Mouse (Mus musculus) ovary, adult 2 months (tissue): ENCODE results near the gene Zmym3. TPM values are rescaled to one million over a fixed set of nuclear protein-coding genes. Genes with fewer than 3 reads are reported as not detected.

Experiments
- polyA plus RNA-seq: library from polyadenylated mRNA; depleted of rRNA; stranded (reverse); fragments of >200 nt; gene quantifications from 2 replicates; pipeline ENCODE4 v1.2.3, GENCODE M21; 2012; rRNA removed

Gene Zmym3
- polyA plus RNA-seq: 83.2 and 114 TPM in 2 replicates

GRCm38 (mm10) chrX:101420700-101421095 lies at the start of gene Zmym3:
TSS of gene Zmym3 (minus strand) at chrX:101420849.

DNA sequence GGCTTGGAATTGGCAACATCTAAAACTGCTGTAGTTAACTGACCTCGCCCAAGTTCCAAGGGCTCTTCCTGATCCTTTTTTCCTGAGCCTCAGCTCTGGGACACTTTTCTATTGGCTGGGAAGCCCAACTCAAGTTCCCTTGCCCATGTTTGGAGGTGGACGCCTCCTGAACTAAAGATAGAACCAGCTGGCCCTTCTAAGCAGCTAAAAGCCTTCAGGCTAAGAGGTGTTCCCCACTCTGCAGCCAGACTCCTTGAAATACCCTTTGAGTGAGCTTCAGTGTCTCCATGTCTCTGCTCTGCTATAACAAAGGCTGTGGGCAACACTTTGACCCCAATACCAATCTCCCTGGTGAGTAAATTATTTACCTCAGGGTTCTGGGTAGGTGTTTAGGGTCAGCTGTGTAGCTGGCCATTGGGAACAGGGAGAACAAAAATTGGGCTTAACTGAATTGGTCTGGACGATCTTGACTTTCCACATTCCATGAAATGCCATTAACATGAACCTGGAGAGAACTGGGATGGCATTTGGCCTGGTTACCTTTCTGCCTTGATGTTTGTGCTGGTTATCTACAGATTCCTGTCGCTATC lies 28.3 kb upstream of the Zmym3 start, which contains the start of gene Itgb1bp2:
Gene Itgb1bp2 (plus strand): TSS at position 203 of the 590 bp plus-strand sequence.

DNA sequence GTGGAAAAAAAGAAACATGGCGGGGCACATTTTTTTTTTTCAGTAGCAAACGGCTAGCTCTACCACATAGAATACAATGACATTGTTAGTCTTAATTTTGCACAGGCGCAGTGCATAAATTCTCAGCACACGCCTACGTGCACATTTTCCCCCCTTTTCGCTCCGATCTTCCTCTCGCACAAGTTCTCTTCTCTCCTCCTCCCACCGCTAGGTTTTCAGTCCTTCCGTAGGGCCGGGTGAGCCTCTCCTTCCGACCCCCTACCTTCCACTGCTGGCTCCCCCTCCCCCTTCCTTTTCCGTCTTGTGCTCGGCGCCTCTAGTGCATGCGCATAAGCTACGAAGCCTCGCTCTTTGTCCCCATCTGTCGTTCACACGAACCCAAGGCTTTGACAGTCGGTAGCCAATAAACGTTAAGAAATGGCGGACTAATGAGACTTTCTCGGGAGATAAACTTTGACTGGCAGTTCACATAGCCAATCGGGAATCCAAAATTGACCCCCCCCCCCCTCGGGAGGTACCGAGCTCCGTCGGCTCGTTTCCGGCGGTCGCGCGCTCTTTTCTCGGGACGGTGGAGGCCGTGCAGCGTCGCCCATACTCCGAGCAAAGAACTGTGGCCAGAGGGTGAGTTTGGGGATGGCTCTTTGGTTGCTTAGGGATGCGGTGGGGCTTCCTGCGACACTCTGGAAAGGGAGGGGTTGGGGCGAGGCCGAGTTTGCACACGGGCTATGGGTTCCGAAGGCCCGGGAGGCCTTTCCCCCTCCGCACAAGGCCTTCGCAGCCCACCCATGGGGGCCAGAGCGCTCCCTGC lies 8.7 kb upstream of the Zmym3 start, which contains the start of gene Nono:
Gene Nono (plus strand): TSS at position 177 of the 808 bp plus-strand sequence.

GRCm38 (mm10) chrX:101376190-101376968 lies 44.3 kb downstream of the Zmym3 start, which contains the start of gene Gjb1:
TSS of gene Gjb1 (plus strand) at chrX:101376378.

Other genes with a start within 250 kb of the Zmym3 start
- 10.1 and 11.9 TPM in 2 replicates for gene Snx12, start 198.3 kb downstream of the Zmym3 start, polyA plus RNA-seq
- gene Foxo4, start 166.3 kb downstream of the Zmym3 start, polyA plus RNA-seq: 47.3 and 51.5 TPM in 2 replicates
- not detected in 2 replicates for gene Gm614, start 156.9 kb downstream of the Zmym3 start, polyA plus RNA-seq
- gene Il2rg, start 152.6 kb downstream of the Zmym3 start, polyA plus RNA-seq: 5.0 and 6.7 TPM in 2 replicates
- not detected in 2 replicates for gene Gm20489, start 151.8 kb downstream of the Zmym3 start, polyA plus RNA-seq
- 105 and 201 TPM in 2 replicates for gene Med12, start 146.8 kb downstream of the Zmym3 start, polyA plus RNA-seq
- 0.42 and 0.56 TPM in 2 replicates for gene Nlgn3, start 121.7 kb downstream of the Zmym3 start, polyA plus RNA-seq
- gene Gjb1, start 44.5 kb downstream of the Zmym3 start, polyA plus RNA-seq: 4.3 and 4.8 TPM in 2 replicates
- 116 and 152 TPM in 2 replicates for gene Nono, start 8.5 kb upstream of the Zmym3 start, polyA plus RNA-seq
- 0.23 TPM in 1 of 2 replicates, not detected in the other for gene Itgb1bp2, start 28.2 kb upstream of the Zmym3 start, polyA plus RNA-seq
- 1.1 and 1.3 TPM in 2 replicates for gene Taf1, start 111.9 kb upstream of the Zmym3 start, polyA plus RNA-seq
- 72.2 and 87.5 TPM in 2 replicates for gene Ogt, start 219.2 kb upstream of the Zmym3 start, polyA plus RNA-seq